ENCODE assay signal across 24 mouse cellular contexts in genomic region chr4:120886131-120886530, GRCm38 (mm10). TPM values are rescaled to one million over a fixed set of nuclear protein-coding genes. Genes with fewer than 3 reads are reported as not detected.
A peak's percentile ranks its signal among the peaks of the same experiment; 100 is the strongest.
DNase-seq lines count a peak whose midpoint lies in the region; ATAC-seq lines count a peak whose summit lies in the region.
"Had no signal": no experiment of that assay in that cellular context is flagged by ENCODE, and none has a peak within 500 bp of the region (broad histone marks: within the 10 kb centered on the region; RNA-seq: fewer than 3 reads in every experiment).

No protein-coding gene starts in this region.

- whole genome bisulfite sequencing in heart, embryonic 11.5 days (ENCODE audit: insufficient replicate concordance), result 16% methylated on average over 4 of the region's 4 CpGs
- WGBS in heart, embryonic 16.5 days, result 11% methylated on average over 4 of the region's 4 CpGs

- H3K9ac ChIP-seq in heart, embryonic 11.5 days (ENCODE audit: low read depth, low read length), result no peak overlapping the region
- H3K9ac ChIP-seq in heart, embryonic 16.5 days (ENCODE audit: low read length), result no peak overlapping the region
- H3K9ac ChIP-seq: forebrain, embryonic 13.5 days; hindbrain, embryonic 15.5 days; limb, embryonic 13.5 days; liver, embryonic 13.5 days; midbrain, embryonic 12.5 days; neural tube, embryonic 13.5 days had no signal

- H3K27me3 ChIP-seq in heart, embryonic 11.5 days (ENCODE audit: control insufficient read depth, insufficient read depth, low read length), result no peaks in the 10 kb centered on the region
- H3K27me3 ChIP-seq in heart, embryonic 16.5 days (ENCODE audit: control insufficient read depth, insufficient read depth, low read length), result no peaks in the 10 kb centered on the region
- H3K27me3 ChIP-seq: forebrain, embryonic 13.5 days; hindbrain, embryonic 15.5 days; limb, embryonic 13.5 days; neural tube, embryonic 13.5 days had no signal

- H3K4me2 ChIP-seq in heart, embryonic 11.5 days, result peak overlapping the region; percentile 46; the same call in 1 of the 2 replicates
- peak overlapping the region; percentile 35; the same call in 1 of the 2 replicates for H3K4me2 ChIP-seq in heart, embryonic 16.5 days (ENCODE audit: low read depth, low read length)
- H3K4me2 ChIP-seq: hindbrain, embryonic 15.5 days; limb, embryonic 13.5 days; liver, embryonic 13.5 days; midbrain, embryonic 12.5 days; neural tube, embryonic 13.5 days had no signal

- H3K4me3 ChIP-seq in heart, embryonic 11.5 days (ENCODE audit: low read depth, low read length), result no peak overlapping the region
- H3K4me3 ChIP-seq in heart, embryonic 16.5 days (ENCODE audit: low read length), result no peak overlapping the region
- H3K4me3 ChIP-seq: forebrain, embryonic 13.5 days; hindbrain, embryonic 10.5 days; hindbrain, embryonic 15.5 days; limb, embryonic 13.5 days; liver, embryonic 13.5 days; midbrain, embryonic 12.5 days; neural tube, embryonic 13.5 days had no signal

- H3K27ac ChIP-seq in heart, embryonic 11.5 days (ENCODE audit: low read depth, low read length), result peak overlapping the region; percentile 17; the same call in 1 of the 2 replicates
- H3K27ac ChIP-seq in heart, embryonic 16.5 days (ENCODE audit: low read length), result no peak overlapping the region
- H3K27ac ChIP-seq: hindbrain, embryonic 10.5 days; hindbrain, embryonic 15.5 days; limb, embryonic 13.5 days; liver, embryonic 13.5 days; midbrain, embryonic 12.5 days; neural tube, embryonic 13.5 days had no signal

- H3K36me3 ChIP-seq in heart, embryonic 11.5 days (ENCODE audit: control insufficient read depth, insufficient read depth, low read length), result no peaks in the 10 kb centered on the region
- no peaks in the 10 kb centered on the region for H3K36me3 ChIP-seq in heart, embryonic 16.5 days (ENCODE audit: control insufficient read depth, insufficient read depth)
- H3K36me3 ChIP-seq: hindbrain, embryonic 10.5 days; hindbrain, embryonic 15.5 days; limb, embryonic 13.5 days; liver, embryonic 13.5 days; midbrain, embryonic 12.5 days; neural tube, embryonic 13.5 days had no signal

- DNase-seq in heart, postnatal 14 days, result no peak
- no peak for DNase-seq in heart, postnatal 10 days
- DNase-seq in kidney, postnatal 36 days, result peak; percentile 11 to 14
- DNase-seq in kidney, postnatal 14 days, result no peak
- peak; percentile 32 for DNase-seq in adipocyte (ENCODE audit: low spot score)
- DNase-seq: adrenal gland, adult 2 months; cerebellum, adult 11 months; gastrocnemius, postnatal 10 days; kidney, adult 11 months; liver, embryonic 13.5 days; lung, adult 18-20 months; right cerebral cortex, postnatal 4 days; thymus, adult 2 months; thymus, postnatal 36 days had no signal

- no peak for ATAC-seq in heart, embryonic 11.5 days (replicated peaks; ENCODE audit: insufficient number of reproducible peaks, low FRiP score, low TSS enrichment)
- peak; percentile 54; the same call in 1 of the 2 replicates for ATAC-seq in heart, embryonic 16.5 days (replicated peaks; ENCODE audit: extremely low read depth, insufficient read depth, low FRiP score)
- ATAC-seq: CD4-positive, CD25-positive, alpha-beta regulatory T cell, adult 4 months; inflammation-experienced regulatory T-cells, adult 6 months had no signal

- H3K4me1 ChIP-seq in heart, embryonic 11.5 days (ENCODE audit: control insufficient read depth, insufficient read depth, low read length), result peaks cover 15% of the 10 kb centered on the region
- H3K4me1 ChIP-seq in heart, embryonic 16.5 days (ENCODE audit: control insufficient read depth, insufficient read depth, low read length), result peaks cover 13% of the 10 kb centered on the region

- no peaks in the 10 kb centered on the region for H3K9me3 ChIP-seq in heart, embryonic 11.5 days (replicated peaks; ENCODE audit: control insufficient read depth, low read length)
- H3K9me3 ChIP-seq in heart, embryonic 16.5 days (replicated peaks; ENCODE audit: control insufficient read depth, low read length), result no peaks in the 10 kb centered on the region
- H3K9me3 ChIP-seq: forebrain, embryonic 13.5 days; hindbrain, embryonic 10.5 days; hindbrain, embryonic 15.5 days; limb, embryonic 13.5 days; liver, embryonic 13.5 days; midbrain, embryonic 12.5 days; neural tube, embryonic 13.5 days had no signal

- intact Hi-C loops in heart, postnatal 14 days (cut with DNase I), result loop anchor here (2.0 to 10.0 kb wide), 5 partner anchors 35 to 499 kb away; no protein-coding TSS in a partner anchor
- intact Hi-C loops in heart, postnatal 10 days (cut with DNase I), result loop anchor here (5.0 kb wide), 1 partner anchor 129 kb away; no protein-coding TSS in a partner anchor

RNA-seq across cellular contexts. Expression of gene Rims3, which starts 31.5 kb away (rescaled TPM):
- polyA plus RNA-seq in heart, embryonic 11.5 days (2014; fragmentation: Nextera tagmentation; extraction: Ambion mirVana), result 1.2 and 1.6 TPM in 2 replicates
- total RNA-seq in heart, postnatal 14 days (2021), result under 1 TPM; 0.12 to 0.22 TPM
- polyA plus RNA-seq in heart, embryonic 16.5 days (2015; fragmentation: Nextera tagmentation; extraction: Ambion mirVana), result 0.12 and 0.18 TPM in 2 replicates
- total RNA-seq in heart, postnatal 10 days (2021), result under 1 TPM; 0.10 to 0.17 TPM

RNA-seq across cellular contexts. Expression of gene Exo5, which starts 38.7 kb away (rescaled TPM):
- polyA plus RNA-seq in heart, embryonic 11.5 days (2014; fragmentation: Nextera tagmentation; extraction: Ambion mirVana), result 13.2 and 13.7 TPM in 2 replicates
- total RNA-seq in heart, postnatal 14 days (2021), result 1 to 10 TPM; 3.6 to 3.9 TPM
- polyA plus RNA-seq in heart, embryonic 16.5 days (2015; fragmentation: Nextera tagmentation; extraction: Ambion mirVana), result 10.6 and 11.0 TPM in 2 replicates
- total RNA-seq in heart, postnatal 10 days (2021), result 1 to 10 TPM; 4.2 to 5.4 TPM

RNA-seq across cellular contexts. Expression of gene Nfyc, which starts 54.8 kb away (rescaled TPM):
- polyA plus RNA-seq in heart, embryonic 11.5 days (2014; fragmentation: Nextera tagmentation; extraction: Ambion mirVana), result 105 and 117 TPM in 2 replicates
- total RNA-seq in heart, postnatal 14 days (2021), result 10 to 100 TPM; 66.3 to 67.9 TPM
- 102 and 106 TPM in 2 replicates for polyA plus RNA-seq in heart, embryonic 16.5 days (2015; fragmentation: Nextera tagmentation; extraction: Ambion mirVana)
- total RNA-seq in heart, postnatal 10 days (2021), result 10 to 100 TPM; 75.4 to 78.0 TPM

Comparison
In these comparisons a context has a peak if more than half of its experiments do, and no peak if none do; other contexts are left out.
1. DNase-seq: peak in kidney, postnatal 36 days (2 of 2) and adipocyte (single experiment); none in heart, postnatal 14 days (0 of 2), heart, postnatal 10 days (0 of 2) and kidney, postnatal 14 days (single experiment).